Mouse (Mus musculus) lung, postnatal 25 days (tissue): ENCODE results near the gene Ank3.

Experiments
- DNase-seq: peaks from one replicate; pipeline ENCODE4 v3.0.0; 2022; ENCODE audit warnings: low spot score

Ank3 gene

DNA sequence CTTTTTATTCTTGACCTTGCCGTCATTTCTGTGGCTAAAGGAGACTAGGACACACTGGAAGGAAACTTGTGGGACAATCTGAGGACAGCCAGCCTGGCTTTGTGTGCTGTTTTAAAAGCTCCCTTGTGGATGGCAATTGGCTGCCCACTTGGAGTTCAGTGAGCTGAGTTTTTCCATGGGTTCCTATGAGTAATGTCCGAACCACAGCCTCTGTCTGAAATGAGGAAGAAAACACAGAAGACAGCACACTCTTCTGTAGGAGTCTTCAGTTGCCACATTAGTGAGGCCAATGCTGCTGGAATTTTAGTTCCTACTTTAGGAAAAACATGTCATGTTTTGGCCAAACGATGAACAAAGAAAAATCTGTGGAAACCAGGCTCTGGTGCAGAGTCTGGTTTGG lies 380.7 kb downstream of the Ank3 start:
- no peak for DNase-seq

GRCm38 (mm10) chr10:69781491-69781890 lies 382.9 kb downstream of the Ank3 start:
- DNase-seq, result peak; percentile 37

- no peak for DNase-seq
Observed at GRCm38 (mm10) chr10:69785235-69785634, 386.7 kb downstream of the Ank3 start.

- DNase-seq, result no peak
Observed at GRCm38 (mm10) chr10:69785692-69786091, 387.1 kb downstream of the Ank3 start.

GRCm38 (mm10) chr10:69786220-69786993 lies 387.8 kb downstream of the Ank3 start:
- DNase-seq, result no peak

DNA sequence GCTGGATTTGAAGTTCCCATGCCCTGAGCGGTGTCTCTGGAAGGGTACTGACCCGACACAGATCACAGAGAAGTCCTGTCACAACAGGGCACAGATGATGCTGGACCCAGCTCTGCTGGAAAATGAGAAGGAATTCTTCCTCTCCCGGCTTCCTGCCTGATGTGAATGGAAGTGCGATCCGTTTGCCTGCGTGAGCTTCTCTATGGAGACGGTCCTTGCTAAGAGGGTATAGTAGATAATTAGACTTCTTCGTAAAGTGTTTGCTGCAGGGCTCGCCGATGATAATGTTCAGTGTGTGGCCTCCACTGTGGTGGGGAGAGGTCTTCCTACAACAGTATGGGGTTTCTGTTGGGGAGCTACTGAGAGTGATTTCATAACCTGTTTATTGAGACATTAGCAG lies 388.8 kb downstream of the Ank3 start:
- DNase-seq, result no peak

- no peak for DNase-seq
Observed at GRCm38 (mm10) chr10:69790606-69791005, 392.0 kb downstream of the Ank3 start.

- no peak for DNase-seq
Observed at GRCm38 (mm10) chr10:69791951-69792350, 393.4 kb downstream of the Ank3 start.

DNA sequence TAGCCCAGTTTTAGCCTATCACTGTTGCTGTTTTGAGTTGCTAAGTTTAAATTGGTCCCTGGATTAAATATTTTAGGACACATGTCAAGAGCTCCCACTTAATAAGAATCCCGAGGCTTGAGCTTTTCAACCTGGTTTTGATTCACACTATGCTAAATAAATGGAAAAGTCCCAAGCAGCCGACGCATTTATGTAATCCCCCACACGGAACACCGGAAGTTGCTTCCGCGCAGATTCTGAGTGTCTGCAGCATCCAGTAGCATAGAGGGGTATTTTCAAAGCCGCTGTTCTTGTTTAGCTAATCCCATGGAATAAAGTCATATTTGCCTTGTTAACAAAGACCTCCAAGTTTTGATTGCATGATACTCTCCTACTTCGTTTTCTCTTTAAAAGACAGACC lies 393.8 kb downstream of the Ank3 start:
- DNase-seq, result no peak

- peak; percentile 55 for DNase-seq
Observed at GRCm38 (mm10) chr10:69793079-69793478, 394.5 kb downstream of the Ank3 start.

GRCm38 (mm10) chr10:69795656-69796055 lies 397.1 kb downstream of the Ank3 start:
- DNase-seq, result no peak

GRCm38 (mm10) chr10:69796421-69796886 lies 397.9 kb downstream of the Ank3 start:
- no peak for DNase-seq

DNA sequence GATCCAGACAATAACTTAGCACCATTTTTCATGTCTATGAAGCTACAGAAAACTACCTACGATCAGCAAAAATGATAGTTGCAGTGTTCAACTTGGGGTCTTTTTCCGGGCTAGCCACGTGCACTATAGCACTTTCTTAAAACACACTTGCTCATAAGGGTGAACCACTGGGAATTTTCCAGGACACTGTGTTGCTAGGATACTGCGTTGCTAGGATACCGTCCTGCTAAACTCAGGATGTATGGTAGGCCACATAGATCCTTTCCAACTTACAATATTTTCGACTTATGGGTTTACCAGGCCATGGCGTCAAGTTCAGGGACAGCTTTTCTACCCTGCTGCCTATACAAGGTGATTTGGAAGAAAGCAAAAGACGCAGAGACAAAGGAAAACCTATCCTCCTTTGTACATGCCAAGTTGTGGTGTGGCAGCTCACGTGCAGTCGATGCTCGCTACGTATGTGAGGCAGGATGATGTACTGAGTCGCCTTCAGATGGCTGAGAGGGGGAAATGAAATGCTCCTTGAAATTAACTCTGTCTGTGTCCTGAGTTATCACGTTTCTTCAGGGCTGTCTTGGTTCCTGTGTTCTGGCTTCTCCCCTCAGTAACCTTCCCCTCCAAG lies 404.7 kb downstream of the Ank3 start:
- no peak for DNase-seq

- no peak for DNase-seq
Observed at GRCm38 (mm10) chr10:69804613-69805012, 406.0 kb downstream of the Ank3 start.

GRCm38 (mm10) chr10:69810785-69811184 lies 412.2 kb downstream of the Ank3 start:
- DNase-seq, result no peak

DNA sequence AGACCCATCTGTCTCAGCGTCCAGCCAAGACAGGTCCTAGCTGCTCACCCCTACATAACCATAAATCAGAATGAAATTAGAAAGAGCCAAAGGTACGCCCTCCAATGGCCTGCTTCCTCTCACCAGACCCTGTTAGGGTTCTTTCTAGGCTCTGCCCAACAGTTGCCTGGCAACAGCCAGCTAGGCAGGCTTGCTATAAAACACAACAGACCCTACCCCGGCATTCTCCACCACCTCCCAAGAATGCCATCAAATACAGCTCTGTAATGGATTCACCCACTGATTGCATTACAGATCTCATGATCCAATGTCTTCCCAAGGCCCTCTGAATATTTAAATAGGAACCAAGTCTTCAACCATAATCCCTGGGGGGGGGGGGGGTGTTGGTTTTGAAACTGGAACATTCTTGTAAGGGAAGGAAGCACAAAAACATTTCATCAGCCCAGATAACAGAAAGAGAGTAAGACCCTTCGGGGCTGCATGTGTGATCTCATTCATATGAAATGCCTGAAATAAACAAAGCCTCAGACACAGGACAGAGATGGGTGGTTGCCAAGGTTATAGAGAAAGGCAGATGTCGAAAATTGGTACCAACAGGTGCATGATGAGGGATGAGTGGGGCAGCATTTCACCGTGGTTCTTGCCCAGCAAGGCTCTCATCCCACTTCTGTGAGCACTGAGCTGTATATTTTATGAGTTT lies 415.4 kb downstream of the Ank3 start:
- no peak for DNase-seq

DNA sequence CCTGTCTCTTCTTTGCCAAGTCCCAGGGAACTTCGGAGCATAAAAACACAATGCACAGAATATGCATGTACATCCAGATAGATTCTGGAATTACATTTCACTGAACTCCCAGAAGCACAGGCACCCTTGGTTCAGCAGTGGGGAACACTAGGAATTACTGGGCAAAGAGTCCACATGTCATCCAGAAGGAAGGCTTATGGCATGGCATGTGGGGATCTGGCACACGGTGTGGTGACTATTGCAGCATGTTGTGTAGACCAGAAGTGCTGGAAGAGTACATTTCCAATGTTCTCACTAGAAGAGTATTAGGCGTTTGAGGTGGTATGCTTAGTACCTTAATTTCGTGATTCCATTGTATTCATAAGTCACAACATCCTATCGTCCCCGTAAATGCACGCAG lies 422.7 kb downstream of the Ank3 start:
- DNase-seq, result no peak

DNA sequence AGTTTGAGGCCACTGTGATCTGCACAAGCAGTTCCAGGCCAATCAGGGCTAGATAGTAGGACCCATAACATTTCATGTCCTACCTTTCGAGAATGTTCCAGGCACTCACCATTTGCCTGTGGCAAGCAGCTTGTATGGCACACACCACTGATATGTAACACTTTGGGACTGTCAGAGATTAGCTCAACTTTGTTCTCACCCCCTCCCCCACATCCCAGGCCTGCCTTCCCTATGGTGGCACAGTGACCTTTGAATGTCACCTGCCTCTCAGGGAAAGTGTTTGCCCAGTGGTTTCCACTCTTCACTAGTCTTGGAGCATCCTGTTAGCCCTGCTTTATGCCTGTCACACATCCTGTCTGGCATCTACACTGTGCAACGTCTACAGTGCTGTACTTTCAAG lies 430.2 kb downstream of the Ank3 start:
- no peak for DNase-seq

DNA sequence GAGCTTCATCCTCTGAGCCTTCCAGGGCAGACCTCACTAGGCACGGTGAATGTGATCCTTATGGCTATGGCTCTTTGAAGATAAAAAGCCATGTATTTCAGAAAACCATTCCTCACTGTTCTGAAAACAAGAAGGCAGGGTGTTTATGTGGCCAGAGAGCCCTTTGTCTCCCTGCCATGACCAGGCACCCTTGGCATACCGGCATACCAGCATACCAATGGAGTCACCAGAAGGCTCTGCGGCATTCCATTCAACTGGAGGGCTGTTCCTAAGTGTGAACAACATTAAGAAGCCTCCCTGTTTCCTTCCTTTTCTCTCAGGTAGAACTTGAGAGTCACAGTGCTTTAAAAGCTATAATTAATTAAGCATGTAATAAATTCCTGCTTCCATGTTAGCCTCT lies 430.7 kb downstream of the Ank3 start:
- peak; percentile 22 for DNase-seq

DNA sequence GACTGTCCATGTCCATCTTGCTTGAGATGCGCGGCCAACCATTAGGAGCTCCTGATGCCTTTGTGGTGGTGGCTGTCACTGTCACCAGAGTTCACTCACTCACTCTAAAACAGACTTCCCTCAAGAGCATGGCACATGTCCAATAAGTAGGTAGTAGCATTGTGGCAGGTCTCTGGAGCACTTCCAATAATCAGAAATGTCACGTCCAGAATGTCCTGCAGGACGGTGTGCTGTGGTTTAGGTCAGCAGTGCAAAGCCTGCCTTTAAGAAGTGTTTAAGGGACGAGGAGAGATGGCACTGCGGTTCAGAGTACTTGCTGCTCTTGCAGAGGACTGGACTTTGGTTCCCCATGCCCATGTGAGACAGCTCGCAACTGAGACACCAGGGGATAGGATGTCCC lies 433.0 kb downstream of the Ank3 start:
- DNase-seq, result no peak

DNA sequence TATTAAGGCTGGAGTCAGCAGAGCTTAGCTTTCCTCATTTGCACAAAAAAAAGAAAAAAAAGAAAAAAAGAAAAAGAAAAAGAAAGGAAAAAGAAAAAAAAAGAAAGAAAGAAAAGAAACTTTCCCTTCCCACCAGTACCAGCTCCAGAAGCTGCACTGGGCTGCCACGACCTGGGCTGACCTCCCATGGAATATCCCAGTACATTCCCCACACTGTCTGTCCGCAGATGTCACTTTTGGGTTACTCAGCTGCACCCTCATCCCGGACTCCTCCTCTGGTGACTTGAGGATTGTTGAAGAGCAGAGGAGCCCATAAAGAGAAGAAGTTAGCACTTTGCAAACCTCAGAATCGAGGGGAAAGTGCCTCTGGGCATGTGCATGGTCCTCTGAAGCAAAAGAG lies 433.7 kb downstream of the Ank3 start:
- no peak for DNase-seq

- DNase-seq, result no peak
Observed at GRCm38 (mm10) chr10:69832822-69833221, 434.2 kb downstream of the Ank3 start.

DNA sequence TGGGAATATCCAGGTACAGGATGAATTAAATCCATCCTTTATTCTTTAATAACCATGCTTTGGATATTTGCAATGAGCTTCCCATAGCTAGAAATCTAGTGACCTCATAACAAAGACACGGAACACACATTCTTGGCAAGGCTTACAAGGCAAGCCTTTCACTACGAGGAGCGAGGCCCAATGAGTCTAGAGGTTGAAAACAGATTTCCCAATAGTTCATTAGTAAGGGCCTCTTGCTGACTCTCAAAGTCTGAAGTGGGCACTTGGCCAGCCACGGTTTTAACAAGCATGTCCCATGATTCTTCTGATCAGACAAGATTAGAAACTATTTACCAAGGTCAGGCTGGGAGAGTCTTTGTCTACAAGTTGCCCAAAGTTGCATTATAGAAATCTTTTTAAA lies 436.1 kb downstream of the Ank3 start:
- peak; percentile 85 for DNase-seq
